Mouse (Mus musculus): Measurements from ENCODE around the gene Ubqln4. TPM values are rescaled to one million over a fixed set of nuclear protein-coding genes. Genes with fewer than 3 reads are reported as not detected.

The Ubqln4 gene
- total and polyA plus RNA-seq, 3 experiments, result 22.8 to 62.2 (median 39.6) TPM

DNA sequence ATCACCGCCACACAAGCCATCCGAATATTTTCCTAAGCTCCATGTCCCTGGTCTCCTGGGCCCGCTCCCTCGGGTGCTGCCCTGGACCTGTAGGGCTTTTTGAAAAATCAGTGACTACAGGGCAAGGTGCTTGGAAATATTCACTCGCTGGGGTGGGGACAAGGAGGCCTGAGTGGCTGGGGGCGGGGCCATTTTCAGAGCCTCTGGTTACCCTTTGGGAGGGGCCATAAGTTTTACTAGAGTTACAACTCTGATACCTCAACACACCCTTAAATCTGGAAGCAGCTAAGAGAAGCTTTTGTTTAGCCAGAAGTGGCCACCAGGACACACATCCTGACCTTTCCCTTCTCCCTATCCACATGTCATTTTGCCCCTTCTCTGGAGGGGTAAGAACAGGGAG, 16.4 kb upstream of the Ubqln4 start:
- H3K4me3 ChIP-seq (replicated peaks in 1 of 3; ENCODE audit: low read depth in 2 of 3, low read length in 2 of 3, poor library complexity in 1 of 3), result no peak overlapping the region

DNA sequence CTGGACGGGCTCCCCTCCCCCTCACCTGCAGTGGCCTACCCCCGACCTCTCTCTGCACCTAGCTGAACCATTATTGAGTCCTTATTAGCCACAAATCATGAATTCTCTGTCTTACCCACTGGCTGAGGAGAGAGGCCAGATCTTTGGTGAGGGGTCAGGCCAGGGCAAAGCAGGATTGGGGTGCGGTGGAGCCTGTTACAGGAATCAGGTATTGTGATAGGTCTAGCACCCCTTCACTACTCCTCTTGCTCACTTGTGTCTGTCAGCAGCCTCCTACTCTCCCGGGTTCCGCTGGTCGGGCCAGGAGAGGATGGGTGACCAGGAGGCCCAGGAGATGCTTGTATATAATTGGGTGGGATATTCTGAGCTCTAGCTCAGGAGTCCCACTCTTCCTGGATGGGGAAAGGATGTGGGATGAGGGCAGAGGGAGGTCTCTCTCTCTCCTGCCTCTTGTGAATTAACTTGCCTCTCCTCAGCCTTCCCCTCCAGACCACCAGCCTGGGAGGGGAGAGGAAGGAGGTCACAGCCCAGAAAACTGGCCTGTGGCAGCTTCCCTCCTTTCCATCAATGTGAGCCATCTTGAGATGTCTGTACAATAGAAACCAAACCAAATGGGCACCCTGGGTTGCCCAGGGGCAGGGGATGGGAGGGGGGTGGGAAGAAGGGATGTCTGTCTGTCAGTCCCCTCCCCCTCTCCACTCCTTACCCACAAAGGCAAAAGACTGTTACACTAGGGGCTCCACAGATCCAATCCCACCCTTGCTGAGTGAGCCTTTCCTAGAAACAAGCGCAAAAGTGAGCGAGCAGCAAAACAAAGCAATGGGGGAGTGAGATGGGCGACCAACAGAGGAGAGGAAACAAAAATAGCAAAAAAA, 15.1 kb upstream of the Ubqln4 start:
- H3K36me3 ChIP-seq (replicated peaks in 1 of 2; ENCODE audit: control insufficient read depth in 1 of 2, insufficient read depth in 1 of 2, low read length in 1 of 2), result peaks cover 13 to 32% of the 10 kb centered on the region in 2 experiments
- no peak overlapping the region for H3K4me3 ChIP-seq (replicated peaks in 1 of 3; ENCODE audit: low read depth in 2 of 3, low read length in 2 of 3, poor library complexity in 1 of 3)
- DNase-seq (ENCODE audit: extremely low read depth), result no peak
- H3K27ac ChIP-seq (ENCODE audit: insufficient read depth, low read depth), result no peak overlapping the region
- no peaks in the 10 kb centered on the region for H3K9me3 ChIP-seq (replicated peaks; ENCODE audit: low read length)
- no peak overlapping the region for H3K9ac ChIP-seq (ENCODE audit: insufficient read depth, low read depth)
- peaks cover 3 to 20% of the 10 kb centered on the region in 2 experiments for H3K4me1 ChIP-seq (ENCODE audit: control insufficient read depth in 1 of 2, insufficient read depth in 2 of 2)
- in situ Hi-C loops (cut with MboI; ENCODE audit: low pct_ligation_motif_present, low pct_unique_long_range_greater_than_20kb, low sequenced_read_pairs) (no loop called here), dilution Hi-C loops (cut with MboI; ENCODE audit: extremely low pct_ligation_motif_present, extremely low pct_unique_long_range_greater_than_20kb, low sequenced_read_pairs) (no loop called here)
- no peaks in the 10 kb centered on the region for H3K27me3 ChIP-seq (replicated peaks)
- no peaks in the 10 kb centered on the region for H3K79me2 ChIP-seq (replicated peaks; ENCODE audit: control insufficient read depth, extremely low read depth, insufficient read depth, poor library complexity, severe bottlenecking)
- H3K4me2 ChIP-seq (ENCODE audit: insufficient read depth, low read depth, poor library complexity, severe bottlenecking), result no peak overlapping the region
- TF ChIP-seq POLR2AphosphoS2 (IDR thresholded peaks at IDR 0.05; ENCODE audit: low read depth, low read length), result no peak

More for the DNA sequence above, 16.4 kb upstream of the Ubqln4 start:
- H3K79me2 ChIP-seq (replicated peaks; ENCODE audit: control insufficient read depth, extremely low read depth, insufficient read depth, poor library complexity, severe bottlenecking), result no peaks in the 10 kb centered on the region
- peaks cover 13 to 32% of the 10 kb centered on the region in 2 experiments for H3K36me3 ChIP-seq (replicated peaks in 1 of 2; ENCODE audit: control insufficient read depth in 1 of 2, insufficient read depth in 1 of 2, low read length in 1 of 2)
- TF ChIP-seq MAFK (IDR thresholded peaks at IDR 0.05; ENCODE audit: insufficient replicate concordance, low read length) (no peak), ETS1 (conservative IDR thresholded peaks at IDR 0.05; ENCODE audit: low read depth, low read length) (no peak), CHD1 (IDR thresholded peaks at IDR 0.05; ENCODE audit: low read depth, low read length) (no peak), CTCF (conservative IDR thresholded peaks at IDR 0.05 in 1 of 2, IDR thresholded peaks at IDR 0.05 in 1 of 2; ENCODE audit: low read depth in 2 of 2, low read length in 2 of 2) (no peak), UBTF (IDR thresholded peaks at IDR 0.05; ENCODE audit: low read depth, low read length) (no peak), MYC (IDR thresholded peaks at IDR 0.05; ENCODE audit: low read depth, low read length) (no peak), USF1 (IDR thresholded peaks at IDR 0.05; ENCODE audit: low read depth, low read length) (no peak), PAX5 (IDR thresholded peaks at IDR 0.05; ENCODE audit: low read length) (no peak), USF2 (conservative IDR thresholded peaks at IDR 0.05; ENCODE audit: low read depth, low read length) (no peak), MAZ (IDR thresholded peaks at IDR 0.05; ENCODE audit: low read depth, low read length) (no peak), NELFE (IDR thresholded peaks at IDR 0.05; ENCODE audit: low read depth, low read length) (no peak), NRF1 (IDR thresholded peaks at IDR 0.05; ENCODE audit: low read depth, low read length) (no peak), JUND (conservative IDR thresholded peaks at IDR 0.05; ENCODE audit: low read depth, low read length) (no peak)
- DNase-seq (ENCODE audit: extremely low read depth), result no peak
- no peaks in the 10 kb centered on the region for H3K9me3 ChIP-seq (replicated peaks; ENCODE audit: low read length)
- in situ Hi-C loops (cut with MboI; ENCODE audit: low pct_ligation_motif_present, low pct_unique_long_range_greater_than_20kb, low sequenced_read_pairs) (no loop called here), dilution Hi-C loops (cut with MboI; ENCODE audit: extremely low pct_ligation_motif_present, extremely low pct_unique_long_range_greater_than_20kb, low sequenced_read_pairs) (no loop called here)
- H3K27ac ChIP-seq (ENCODE audit: insufficient read depth, low read depth), result no peak overlapping the region
- H3K4me2 ChIP-seq (ENCODE audit: insufficient read depth, low read depth, poor library complexity, severe bottlenecking), result no peak overlapping the region
- no peak overlapping the region for H3K9ac ChIP-seq (ENCODE audit: insufficient read depth, low read depth)
- H3K27me3 ChIP-seq (replicated peaks), result peaks cover 9% of the 10 kb centered on the region
- peaks cover 4 to 25% of the 10 kb centered on the region in 2 experiments for H3K4me1 ChIP-seq (ENCODE audit: control insufficient read depth in 1 of 2, insufficient read depth in 2 of 2)

Data from CH12.LX (cell line).